Mouse (Mus musculus) regulatory T cell (primary cell): ENCODE results near the gene Cdk5.

Experiments used
- in situ Hi-C: fragments of 300-600 bp; cut with MboI, MseI; formaldehyde crosslinking; loops from one replicate; pipeline ENCODE4 v1.15.1; 2025; ENCODE audit warnings: high pct_unique_total_duplicates

The Cdk5 gene

DNA sequence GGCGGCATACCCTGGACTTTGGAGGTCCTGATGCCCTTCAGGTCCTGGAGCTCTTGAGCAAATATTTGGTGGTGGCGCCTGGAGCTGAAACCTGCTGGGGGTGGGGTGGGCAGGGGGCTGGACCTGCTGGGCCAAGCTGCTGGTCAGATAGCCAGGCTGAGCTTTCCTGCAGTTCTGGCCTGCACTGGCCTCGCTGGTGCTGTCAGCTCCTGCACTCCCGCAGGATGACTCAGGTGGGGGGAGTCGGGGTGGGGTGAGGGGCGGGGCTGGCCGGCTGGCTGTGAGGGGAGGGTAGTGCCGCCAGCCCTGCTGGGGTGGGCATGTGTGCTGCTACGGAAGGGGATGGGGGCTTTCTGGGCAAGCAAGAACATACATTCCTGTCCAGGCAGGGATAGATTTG lies 5.3 kb upstream of the Cdk5 start:
- in situ Hi-C loops: no loop called here

DNA sequence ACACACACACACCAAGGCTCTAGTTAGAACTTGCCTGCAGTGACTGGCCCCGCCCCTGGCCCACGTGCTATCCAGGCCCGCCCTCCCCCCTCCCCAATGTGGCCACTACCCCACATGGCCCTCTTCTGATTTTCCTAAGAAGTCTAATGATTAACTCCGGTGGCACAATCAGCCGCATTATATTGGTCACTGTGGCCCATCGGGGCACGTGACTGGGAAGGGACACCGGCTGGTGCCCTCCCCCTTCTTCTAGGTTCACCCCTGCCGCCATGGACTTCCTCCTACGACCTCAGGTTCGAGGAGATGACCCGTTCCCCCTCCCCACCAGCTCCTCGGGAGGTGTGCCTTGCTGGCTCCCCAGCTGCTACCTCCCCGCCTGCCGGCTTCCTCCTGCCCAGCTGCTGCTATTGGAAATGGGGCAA lies 4.7 kb upstream of the Cdk5 start:
- in situ Hi-C loops: no loop called here

DNA sequence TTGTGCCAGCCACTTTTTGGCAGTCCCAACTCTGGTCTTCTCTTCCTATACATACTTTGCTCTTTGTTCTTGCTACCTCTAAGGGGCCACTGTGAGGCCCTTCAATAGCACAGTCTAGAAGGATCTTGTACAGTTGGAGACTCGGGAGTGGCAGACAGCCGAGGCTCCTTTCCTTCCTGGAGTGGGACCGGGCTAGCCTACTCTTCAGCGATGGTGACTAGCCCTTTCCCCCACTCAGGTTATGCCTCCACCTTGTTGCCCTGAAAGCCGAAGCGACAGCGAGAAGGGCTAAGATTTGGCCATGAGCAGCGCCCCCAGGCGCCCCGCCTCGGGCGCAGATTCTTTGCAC lies 3.9 kb upstream of the Cdk5 start:
- in situ Hi-C loops: no loop called here

DNA sequence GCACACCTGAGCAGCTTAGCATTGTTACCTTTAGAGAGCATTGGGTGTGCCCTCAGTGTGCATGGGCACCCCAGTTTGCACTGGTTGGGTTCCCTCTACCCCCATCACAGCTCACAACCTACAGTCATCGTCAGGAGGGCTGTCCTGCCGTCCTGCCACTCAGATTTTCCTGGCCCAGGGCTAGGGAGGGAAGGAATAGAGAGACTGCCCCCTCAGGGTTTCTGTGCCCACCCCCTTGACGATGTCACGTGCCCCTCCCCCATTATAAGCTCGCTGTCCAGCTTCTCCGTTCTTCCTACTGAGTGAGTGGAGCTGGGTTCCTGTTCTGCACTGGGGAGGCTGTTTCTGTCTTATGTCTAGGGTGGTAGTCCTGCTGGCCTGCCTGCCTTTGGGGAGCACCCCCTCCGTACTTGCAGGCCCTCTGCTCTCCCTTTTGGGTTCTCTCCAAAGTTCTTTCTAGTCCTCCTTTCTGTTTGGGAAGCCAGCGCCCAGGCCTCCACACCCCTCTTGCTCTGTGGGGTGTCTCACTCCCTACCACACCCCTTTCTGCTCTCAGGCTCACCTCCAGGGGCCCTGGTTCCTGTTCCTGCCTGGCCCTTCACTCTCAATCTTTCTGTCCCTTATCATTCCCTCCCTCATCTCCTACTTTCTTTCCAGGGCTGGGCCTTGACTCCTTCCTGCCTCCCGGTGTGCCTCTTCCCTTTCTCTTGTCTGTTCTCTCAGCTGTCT lies 3.4 kb upstream of the Cdk5 start:
- in situ Hi-C loops: no loop called here

DNA sequence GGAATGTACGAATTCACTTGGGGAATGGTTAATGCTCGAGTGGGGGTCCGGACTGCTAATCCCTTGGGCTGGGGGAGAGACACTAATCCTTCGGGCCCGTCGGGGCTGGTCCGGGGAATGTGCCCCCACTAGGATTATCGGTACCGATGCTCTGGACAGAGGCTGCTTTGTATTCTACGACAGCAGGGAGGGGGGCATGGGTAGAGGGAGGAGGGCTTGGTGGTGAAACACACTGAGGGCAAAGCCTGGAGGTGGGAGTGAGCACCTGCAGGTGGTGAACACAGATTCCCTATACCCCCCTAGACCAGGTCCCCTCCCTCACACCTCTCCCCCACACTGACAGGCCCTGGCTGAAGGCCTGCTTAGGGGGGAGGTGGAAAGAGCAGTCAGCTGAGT lies 2.7 kb upstream of the Cdk5 start:
- in situ Hi-C loops: no loop called here

DNA sequence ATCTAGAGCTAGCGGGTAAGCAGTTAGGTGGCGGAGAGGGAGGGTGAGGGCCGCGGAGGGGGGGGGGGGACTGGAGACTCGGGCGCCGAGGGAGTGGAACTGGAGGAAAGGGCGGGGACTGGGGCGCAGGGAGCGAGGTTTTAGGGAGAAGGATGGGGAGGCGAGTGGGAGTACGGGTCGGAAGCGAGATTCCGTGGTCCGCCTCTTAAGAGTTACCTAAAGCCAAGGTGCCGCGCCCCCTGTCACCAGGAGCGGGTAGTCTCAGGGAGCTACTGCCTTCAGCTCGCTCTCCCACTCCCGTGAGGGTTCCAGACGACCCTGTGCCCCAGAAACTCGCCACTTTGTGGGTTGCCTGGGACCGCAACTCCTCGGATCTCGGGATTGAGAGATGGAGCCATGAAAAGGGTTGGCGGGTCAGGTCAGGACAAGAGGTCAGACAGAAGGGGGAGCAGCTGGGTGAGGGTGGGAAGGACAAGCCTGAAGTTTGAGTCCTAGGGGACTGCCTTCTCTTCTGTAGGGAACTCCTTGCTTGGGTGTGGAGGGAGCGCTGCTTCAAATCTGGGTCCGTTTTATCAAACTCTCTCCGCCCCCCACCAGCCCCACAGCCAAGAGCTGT lies 2.2 kb upstream of the Cdk5 start:
- in situ Hi-C loops: no loop called here

DNA sequence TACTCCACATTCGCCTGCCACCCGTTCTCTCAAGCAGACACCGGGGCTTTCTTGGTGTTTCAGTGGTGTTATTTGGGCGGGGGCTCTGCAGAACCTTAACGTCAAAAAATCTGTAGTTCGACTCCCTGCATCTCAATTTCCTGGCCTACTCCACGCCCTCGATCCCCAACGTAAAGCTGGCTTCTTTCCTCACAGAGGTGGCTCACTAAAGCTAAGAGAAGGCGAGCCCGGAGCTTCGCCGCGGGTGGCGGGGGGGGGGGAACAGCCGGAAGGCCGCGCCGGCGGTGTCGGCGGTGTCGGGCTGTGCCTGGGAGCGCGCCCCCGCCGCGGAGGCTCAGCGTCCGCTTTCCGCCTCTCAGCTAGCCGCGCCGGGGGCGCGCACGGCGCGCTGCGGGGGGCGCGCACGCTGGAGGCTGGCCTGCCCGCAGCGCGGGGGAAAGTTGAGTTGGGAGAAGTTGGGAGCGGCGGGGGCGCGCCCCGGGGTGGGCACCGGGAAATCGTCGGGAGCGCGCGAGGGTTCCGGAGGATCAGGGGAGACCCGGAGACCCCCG lies 1.6 kb upstream of the Cdk5 start:
- in situ Hi-C loops: no loop called here

DNA sequence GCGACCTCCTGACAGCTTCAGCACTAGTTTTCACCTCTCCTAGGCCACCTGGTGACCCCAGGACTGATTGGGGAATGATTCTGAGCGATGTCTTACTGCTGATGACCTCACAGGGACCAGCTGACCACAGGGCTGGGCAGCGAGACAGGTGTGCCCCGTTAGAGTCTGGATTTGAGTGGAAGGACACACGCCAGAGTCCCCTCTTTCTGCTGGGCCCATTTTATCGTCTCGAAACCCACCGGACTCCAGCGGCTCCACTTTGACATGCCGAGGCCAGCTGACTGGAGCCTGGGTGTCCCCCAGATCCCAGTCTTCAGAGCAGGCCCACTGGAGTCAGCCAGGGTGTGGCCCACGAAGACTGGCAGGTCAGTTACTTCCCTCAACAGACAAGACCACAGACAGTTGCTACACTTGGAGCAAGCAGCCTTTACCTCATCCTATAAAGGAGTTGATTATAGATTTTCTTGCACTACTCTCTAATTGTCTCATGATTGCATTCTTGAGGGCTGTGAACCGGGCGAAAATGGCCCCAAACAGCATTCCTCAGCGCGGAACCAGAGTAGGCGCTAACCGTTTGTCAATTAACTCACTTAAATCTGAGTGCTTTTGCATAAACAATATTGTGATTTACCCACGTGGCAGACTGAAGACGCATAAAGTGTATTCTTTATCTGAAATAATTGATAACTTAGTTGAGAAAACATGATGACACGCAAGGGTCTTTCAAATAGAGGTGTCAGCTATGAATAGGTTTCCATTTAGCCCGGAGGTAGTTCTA lies 863 bp upstream of the Cdk5 start:
- in situ Hi-C loops: no loop called here

DNA sequence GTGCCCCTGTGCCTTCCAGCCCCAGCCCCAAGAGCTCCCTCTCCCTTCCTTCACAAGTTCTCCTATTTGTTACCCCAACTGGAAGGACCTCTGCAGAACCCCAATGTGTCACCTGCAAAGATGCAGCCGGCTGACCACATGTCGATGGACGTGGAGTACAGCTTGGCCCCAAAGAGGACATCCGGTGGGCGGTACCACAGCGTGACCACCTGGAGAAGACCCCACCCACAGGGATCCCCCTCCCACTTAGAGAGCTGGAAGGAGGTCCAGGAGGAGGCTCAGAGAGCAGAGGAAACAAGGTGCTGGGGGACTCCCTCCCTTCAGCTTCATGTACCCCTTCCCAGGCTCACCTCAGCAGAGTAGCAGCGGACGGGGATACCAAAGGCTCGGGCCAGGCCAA lies 2.9 kb downstream of the Cdk5 start:
- in situ Hi-C loops: no loop called here

DNA sequence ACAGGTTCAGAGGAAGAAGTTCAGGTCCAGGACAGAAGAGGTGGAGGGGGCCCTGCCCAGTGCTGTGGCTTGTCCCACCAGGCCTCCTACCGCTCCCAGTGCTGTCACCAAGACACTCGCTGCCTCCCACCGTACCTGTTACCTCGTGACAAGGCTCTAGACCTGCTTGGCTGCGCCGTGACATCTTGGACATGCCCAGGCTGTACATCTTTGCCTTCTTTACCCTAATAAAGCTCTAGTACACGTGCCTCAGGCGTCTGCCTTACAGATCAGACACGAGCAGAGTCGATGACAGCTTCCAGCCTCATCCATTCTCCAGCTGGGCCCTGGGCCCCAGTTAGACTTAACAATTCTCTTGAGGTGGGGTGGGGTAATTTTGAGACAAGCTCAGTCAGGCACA lies 5.7 kb downstream of the Cdk5 start:
- in situ Hi-C loops: no loop called here

DNA sequence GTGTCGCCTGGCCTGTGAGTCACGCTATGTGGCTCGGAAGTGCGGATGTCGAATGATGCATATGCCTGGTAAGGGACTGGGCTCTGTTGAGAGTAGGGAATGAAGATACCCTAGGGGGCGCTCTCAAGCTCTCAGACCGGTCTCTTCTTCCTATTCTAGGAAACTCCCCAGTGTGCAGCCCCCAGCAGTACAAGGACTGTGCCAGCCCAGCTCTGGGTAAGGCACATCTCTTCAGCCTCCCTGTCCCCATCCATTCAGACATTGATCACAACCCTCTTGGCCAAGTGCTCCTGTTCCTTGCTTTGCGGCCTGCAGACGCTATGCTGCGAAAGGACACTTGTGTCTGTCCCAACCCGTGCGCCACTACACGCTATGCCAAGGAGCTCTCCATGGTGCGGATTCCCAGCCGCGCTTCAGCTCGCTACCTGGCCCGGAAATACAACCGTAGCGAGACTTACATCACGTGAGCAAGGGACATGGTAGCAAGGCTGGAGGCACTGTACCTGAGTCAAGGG lies 7.1 kb downstream of the Cdk5 start:
- in situ Hi-C loops: no loop called here

DNA sequence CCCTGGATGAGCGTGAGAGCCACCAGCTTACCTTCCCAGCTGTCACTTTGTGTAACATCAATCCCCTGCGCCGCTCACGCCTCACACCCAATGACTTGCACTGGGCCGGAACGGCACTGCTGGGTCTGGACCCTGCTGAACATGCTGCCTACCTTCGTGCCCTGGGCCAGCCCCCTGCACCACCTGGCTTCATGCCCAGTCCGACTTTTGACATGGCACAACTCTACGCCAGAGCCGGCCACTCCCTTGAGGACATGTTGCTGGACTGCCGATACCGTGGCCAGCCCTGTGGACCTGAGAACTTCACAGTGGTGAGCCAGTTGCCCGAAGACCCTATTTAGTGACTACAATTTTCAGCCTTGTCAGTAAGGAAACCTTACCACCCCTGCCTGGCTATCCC lies 9.4 kb downstream of the Cdk5 start:
- in situ Hi-C loops: no loop called here

DNA sequence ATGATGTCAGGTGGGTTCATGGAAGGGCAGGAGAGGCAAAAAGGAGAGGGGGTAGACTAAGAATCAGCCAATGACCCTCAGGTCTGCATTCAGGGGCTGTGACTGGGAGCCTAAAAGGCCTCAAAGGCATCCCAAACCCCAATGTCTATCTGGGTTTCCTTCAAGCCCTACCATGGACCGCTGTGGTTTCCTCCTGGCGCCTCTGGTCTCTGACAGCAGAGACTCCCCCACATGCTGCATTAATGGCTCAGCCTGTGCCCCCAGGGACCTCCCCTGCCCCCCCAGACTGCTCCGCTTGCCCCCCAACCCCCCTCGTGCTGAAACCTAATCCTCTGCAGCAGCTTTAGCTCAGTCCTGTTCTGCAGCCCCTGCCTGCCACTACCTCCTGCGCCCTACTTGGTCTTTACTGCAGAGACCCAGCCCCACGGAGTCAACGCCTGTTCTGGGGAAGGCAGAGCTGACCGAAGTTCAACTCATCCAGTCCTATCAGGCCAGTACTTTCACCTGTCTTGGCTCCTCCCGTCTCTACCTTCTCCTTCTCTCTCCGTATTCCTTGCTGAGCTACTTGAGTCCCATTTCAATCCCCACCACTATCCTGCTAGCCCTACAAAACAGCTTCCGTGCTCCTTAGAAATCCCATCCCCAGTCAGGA lies 10.2 kb downstream of the Cdk5 start, which contains the start of gene Asic3:
Gene Asic3, plus strand, starts transcription at position 351 of the 652 bp plus-strand sequence.
- in situ Hi-C loops: no loop called here

DNA sequence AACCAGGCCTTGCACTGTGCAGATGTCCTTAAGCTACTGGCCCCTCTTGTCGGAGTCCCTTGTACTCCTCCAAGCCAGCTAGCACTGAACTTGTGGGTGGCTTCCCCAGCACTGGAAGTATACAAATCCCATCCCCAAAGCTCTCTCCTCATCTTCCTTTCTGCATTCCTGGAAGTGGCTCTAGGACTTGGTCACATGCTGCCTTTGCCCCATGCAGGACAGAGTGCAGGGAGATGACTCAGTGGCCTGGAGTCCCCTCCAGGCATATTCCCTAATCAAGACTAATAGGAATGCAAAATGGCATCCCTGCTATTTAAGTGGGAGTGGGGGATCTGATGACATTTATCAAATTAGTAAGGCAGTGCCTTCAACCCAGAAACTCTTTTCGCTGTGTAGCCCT lies 11.3 kb downstream of the Cdk5 start:
- in situ Hi-C loops: no loop called here

DNA sequence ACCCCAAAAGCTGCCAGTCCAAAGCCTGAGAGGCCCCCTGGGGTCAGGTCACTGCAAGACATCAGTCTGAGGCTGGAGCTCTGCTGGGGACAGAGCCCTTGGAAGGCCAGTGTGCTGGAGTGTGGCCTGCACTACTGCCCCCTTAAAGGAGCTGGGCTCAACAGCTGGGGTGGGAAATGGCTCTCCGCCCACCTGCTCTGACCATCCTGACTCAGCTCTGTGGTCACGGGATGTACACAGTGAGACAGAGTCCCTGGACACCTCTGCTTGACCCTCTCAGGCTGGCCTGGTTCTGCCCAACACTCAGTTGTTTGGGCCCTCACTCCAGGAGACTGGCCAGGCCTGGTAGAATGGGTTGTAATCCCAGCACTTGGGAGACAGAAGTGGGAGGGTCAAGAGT lies 13.9 kb downstream of the Cdk5 start:
- in situ Hi-C loops: no loop called here

DNA sequence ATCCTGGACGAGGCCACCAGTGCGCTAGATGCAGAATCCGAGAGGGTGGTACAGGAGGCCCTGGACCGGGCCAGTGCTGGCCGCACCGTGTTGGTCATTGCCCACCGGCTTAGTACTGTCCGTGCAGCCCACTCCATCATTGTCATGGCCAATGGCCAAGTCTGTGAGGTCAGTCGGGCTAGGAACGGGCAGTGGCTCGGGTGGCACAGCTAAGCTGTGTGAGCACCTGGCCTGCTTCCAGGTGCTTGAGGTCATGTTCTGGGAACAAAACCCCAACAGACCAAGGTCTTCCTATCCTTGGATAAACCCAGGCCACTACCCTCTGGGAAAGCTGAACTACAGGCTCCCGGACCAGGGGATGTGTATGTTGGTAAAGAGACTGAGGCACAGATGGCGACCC lies 14.7 kb downstream of the Cdk5 start:
- in situ Hi-C loops: no loop called here

DNA sequence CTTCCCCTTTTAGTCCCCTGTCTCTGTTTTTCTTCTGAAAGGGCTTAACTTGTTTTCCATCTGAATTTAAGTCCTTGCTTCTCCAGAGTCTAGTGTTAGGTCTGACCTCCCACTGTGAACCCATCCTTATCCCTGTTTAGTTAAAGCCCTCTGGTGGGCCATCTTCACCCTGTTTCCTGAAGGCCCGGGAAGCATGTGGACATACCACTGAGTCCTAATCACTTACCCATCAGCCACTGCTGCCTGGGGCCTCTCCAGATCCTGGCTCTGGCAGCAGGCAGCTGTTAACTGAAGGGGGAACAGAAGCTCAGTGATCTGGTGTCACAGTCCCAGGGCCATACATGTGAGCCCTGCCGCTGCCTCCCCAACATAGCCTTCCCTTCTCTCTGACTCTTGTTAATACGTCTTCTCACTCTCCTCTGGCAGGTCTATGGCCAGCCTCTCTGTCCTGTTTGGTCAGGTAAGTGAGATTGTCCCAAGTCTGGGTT lies 17.9 kb downstream of the Cdk5 start:
- in situ Hi-C loops: no loop called here

DNA sequence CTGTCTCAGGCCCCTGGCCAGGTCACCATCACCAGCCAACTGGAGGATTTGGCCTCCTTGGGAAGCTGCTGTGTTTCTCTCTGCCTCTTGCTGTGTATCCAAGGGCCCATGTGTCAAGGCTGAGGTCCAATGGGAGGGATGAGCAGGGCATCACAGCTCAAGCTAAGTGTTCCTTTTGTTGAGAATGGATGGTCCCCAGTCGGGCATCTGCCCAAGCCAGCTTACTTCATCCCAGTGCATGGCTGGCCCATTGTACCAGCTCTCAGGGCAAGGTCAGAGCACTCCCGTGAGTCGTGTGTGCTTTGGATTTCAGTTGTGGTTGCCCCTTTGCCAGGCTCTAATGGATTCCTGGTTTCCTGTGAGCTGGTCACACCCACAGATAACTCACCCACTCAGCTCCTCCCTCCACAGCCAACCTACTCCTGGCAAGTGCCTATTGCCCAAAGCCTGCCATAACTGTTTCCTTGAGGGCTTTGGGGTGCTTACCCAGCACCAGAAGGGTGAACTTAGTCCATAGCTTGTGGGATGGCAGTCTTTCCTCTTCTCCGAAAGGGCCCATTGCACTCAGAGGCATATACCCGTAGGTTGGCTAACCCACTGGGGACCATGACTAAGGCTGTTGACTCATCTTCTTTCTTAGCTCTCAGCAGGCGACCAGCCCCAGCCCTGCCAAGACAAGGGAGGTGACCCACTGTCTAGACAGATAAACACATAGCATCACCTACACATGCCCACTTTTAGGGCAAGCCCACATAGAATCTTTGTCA lies 18.6 kb downstream of the Cdk5 start:
- in situ Hi-C loops: no loop called here

DNA sequence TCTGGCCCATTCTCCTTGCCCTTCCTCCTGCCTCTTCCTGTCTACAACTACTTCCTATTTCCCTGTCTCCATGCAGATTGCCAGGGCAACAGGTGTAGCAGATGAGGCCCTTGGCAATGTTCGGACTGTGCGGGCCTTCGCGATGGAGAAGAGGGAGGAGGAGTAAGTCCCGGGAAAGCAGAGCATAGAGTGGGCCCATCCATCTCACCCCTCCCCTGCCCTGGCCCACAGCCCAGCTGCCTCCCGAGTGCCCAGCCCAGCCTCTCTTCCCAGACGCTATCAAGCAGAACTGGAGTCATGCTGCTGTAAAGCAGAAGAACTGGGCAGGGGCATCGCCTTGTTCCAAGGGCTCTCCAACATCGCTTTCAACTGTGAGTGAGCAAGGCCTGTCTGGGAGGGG lies 21.4 kb downstream of the Cdk5 start:
- in situ Hi-C loops: no loop called here

DNA sequence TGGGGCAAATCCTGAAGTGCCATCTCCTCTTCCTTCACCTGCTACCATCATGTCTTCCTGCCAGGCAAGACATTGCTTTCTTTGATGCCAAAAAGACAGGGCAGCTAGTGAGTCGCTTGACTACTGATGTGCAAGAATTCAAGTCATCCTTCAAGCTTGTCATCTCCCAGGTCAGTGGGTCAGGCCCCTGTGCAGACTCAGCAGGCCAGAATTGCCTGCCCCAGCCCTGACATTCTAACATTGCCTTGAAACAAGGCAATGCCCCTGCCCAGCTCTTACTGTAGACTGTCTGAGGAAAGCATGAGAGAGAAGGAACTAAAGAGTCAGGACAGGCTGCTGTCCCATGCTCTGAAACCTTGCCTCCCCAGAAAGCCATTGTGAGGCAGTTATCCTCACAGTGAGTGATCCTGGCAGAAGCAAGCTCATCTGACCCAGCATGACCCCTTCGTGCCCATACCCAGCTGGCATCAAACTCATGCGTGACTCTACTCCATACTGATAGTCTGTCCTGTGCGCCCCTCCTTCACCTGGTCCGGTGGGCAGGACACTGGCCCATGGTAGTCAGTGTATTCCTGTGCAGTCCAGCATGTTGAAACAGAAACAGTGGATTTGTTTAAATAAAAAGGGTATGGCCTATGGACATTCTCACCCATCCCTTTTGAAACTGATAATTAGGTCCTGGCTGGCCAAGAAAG lies 22.3 kb downstream of the Cdk5 start:
- in situ Hi-C loops: no loop called here
